Mouse (Mus musculus) embryonic facial prominence, embryonic 14.5 days (tissue): ENCODE results near the gene Gpr157. TPM values are rescaled to one million over a fixed set of nuclear protein-coding genes. Genes with fewer than 3 reads are reported as not detected.

Experiments
- ATAC-seq: fragments of 200-750 bp; cut with Nextera tagmentation; 2 replicates; pipeline ENCODE4 v1.8.0; 2017; ENCODE audit warnings: low read depth, moderate number of reproducible peaks, moderate TSS enrichment
- DNase-seq: peaks from one replicate; pipeline ENCODE4 v3.0.0-alpha.2; 2015; ENCODE audit warnings: low spot score
- H3K27ac ChIP-seq: fragments of 300-500 bp; sonication (generic); replicated peaks from 2 replicates; pipeline ENCODE4 v1.5.1; 2014; ENCODE audit warnings: low read depth, mild to moderate bottlenecking, low read length, moderate library complexity
- H3K27me3 ChIP-seq: fragments of 300-500 bp; sonication (generic); replicated peaks from 2 replicates; pipeline ENCODE4 v1.6.1; 2014; ENCODE audit warnings: low read length; ENCODE audit not compliant: control insufficient read depth, insufficient read depth
- H3K36me3 ChIP-seq: fragments of 300-500 bp; sonication (generic); 2 replicates; pipeline ENCODE4 v1.6.1; 2014; ENCODE audit warnings: low read length, mixed read lengths; ENCODE audit not compliant: control insufficient read depth, insufficient read depth
- H3K4me1 ChIP-seq: fragments of 300-500 bp; sonication (generic); 2 replicates; pipeline ENCODE4 v1.6.1; 2014; ENCODE audit warnings: antibody characterized with exemption, low read length; ENCODE audit not compliant: control insufficient read depth, insufficient read depth
- H3K4me2 ChIP-seq: fragments of 300-500 bp; sonication (generic); 2 replicates; pipeline ENCODE4 v1.6.1; 2014; ENCODE audit warnings: low read depth, mild to moderate bottlenecking, low read length, moderate library complexity, mixed read lengths
- H3K4me3 ChIP-seq: fragments of 300-500 bp; sonication (generic); 2 replicates; pipeline ENCODE4 v1.5.1; 2014; ENCODE audit warnings: low read depth, mild to moderate bottlenecking, low read length
- H3K9ac ChIP-seq: fragments of 300-500 bp; sonication (generic); 2 replicates; pipeline ENCODE4 v1.6.1; 2014; ENCODE audit warnings: low read depth, mild to moderate bottlenecking, low read length, moderate library complexity, mixed read lengths
- H3K9me3 ChIP-seq: fragments of 300-500 bp; sonication (generic); 2 replicates; pipeline ENCODE4 v1.6.1; 2016; ENCODE audit warnings: low read length; ENCODE audit not compliant: control insufficient read depth
- WGBS: fragments of 180-500 bp; shearing (Covaris S2); extraction: QIAGEN DNeasy Blood & Tissue Kit; methylation state at CpG from one replicate; pipeline ENCODE4 v1.1.7; 2014; 5-methylcytosine and 5-hydroxymethylcytosine counted together
- microRNA counts: library from miRNA; unstranded; fragments of <30 nt; microRNA quantifications from one replicate; lab custom pipeline; 2017
- microRNA-seq: library from miRNA; unstranded; fragments of <30 nt; microRNA quantifications from one replicate; pipeline ENCODE4, GENCODE M21; 2016; ENCODE audit warnings: borderline number of aligned reads
- polyA plus RNA-seq: library from polyadenylated mRNA; unstranded; fragments of >200 nt; fragmentation: Nextera tagmentation; extraction: Ambion mirVana; gene quantifications from 2 replicates; pipeline ENCODE4 v1.2.1, GENCODE M21; 2014

The Gpr157 gene
- polyA plus RNA-seq, 1 experiment from 2014 or later = 0.58 TPM

DNA sequence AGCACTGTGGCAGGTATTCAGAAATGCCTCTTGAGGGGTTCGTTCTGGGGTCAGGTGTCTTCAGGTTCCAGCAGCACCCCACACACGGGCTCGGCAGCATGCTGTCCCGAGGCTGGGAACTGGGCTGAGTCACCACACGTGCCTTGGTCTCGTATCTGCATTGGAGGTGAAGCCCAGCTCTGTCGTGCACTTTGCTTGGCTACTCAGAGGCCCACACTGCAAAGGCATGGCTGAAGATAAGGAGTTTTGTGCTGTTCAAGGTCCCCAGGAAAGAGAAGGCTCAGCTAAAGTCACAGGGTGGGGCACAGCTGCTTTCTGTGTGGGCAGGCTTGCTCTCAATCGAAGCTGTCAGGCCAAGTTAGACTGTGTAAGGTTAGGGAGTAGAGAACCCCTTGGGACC, 65.3 kb downstream of the Gpr157 start:
- Histone ChIP-seq H3K27me3 (no peaks in the 10 kb centered on the region), H3K27ac (no peak overlapping the region), H3K9me3 (peaks cover 7% of the 10 kb centered on the region; the same call in 1 of the 2 replicates), H3K4me2 (no peak overlapping the region), H3K4me3 (no peak overlapping the region), H3K36me3 (no peaks in the 10 kb centered on the region), H3K9ac (no peak overlapping the region), H3K4me1 (no peaks in the 10 kb centered on the region)
- ATAC-seq = no peak
- WGBS = 79% methylated on average over 8 of the region's 8 CpGs
- DNase-seq = no peak

GRCm38 (mm10) chr4:150155301-150155700, 68.1 kb downstream of the Gpr157 start:
- 87% methylated on average over 4 of the region's 4 CpGs for WGBS
- Histone ChIP-seq H3K9ac (no peak overlapping the region), H3K36me3 (no peaks in the 10 kb centered on the region), H3K4me3 (no peak overlapping the region), H3K4me1 (no peaks in the 10 kb centered on the region), H3K9me3 (no peaks in the 10 kb centered on the region), H3K27ac (no peak overlapping the region), H3K27me3 (no peaks in the 10 kb centered on the region), H3K4me2 (no peak overlapping the region)
- DNase-seq (no peak), ATAC-seq (no peak)

MicroRNAs encoded within 50 kb of the gene (microRNA counts, 519-probe panel; counts per million panel counts)
- 2,254 counts per million, percentile 34 among the panel's probes with 10 or more counts for microRNA mmu-miR-34a (lab: Ali Mortazavi, UCI)

Small RNA genes lying within 50 kb of the gene (microRNA-seq; reads per million reads assigned to microRNA genes)
- 226 reads per million, percentile 61 among the genes with 10 or more reads in this experiment for gene Mir34a

Other genes starting within 250 kb of the Gpr157 start
- 16.3 and 19.6 TPM in 2 replicates for gene Spsb1, start 132.3 kb upstream of the Gpr157 start, polyA plus RNA-seq
- 14.1 and 14.7 TPM in 2 replicates for gene H6pd, start 78.3 kb upstream of the Gpr157 start, polyA plus RNA-seq
- gene Slc2a5, start 31.9 kb downstream of the Gpr157 start, polyA plus RNA-seq = 3.2 and 3.5 TPM in 2 replicates
- gene Slc2a7, start 61.6 kb downstream of the Gpr157 start, polyA plus RNA-seq = not detected in 2 replicates
- gene Car6, start 114.0 kb downstream of the Gpr157 start, polyA plus RNA-seq = not detected in 2 replicates
- gene Eno1, start 149.4 kb downstream of the Gpr157 start, polyA plus RNA-seq = 1,320 and 1,483 TPM in 2 replicates
- gene Rere, start 194.3 kb downstream of the Gpr157 start, polyA plus RNA-seq = 28.7 and 32.0 TPM in 2 replicates